Mouse (Mus musculus) liver, embryonic 15.5 days (tissue): ENCODE measurements around the gene 2310061I04Rik. TPM values are rescaled to one million over a fixed set of nuclear protein-coding genes. Genes with fewer than 3 reads are reported as not detected.

Experiments used
- ATAC-seq: fragments of 200-750 bp; cut with Nextera tagmentation; 2 replicates; pipeline ENCODE4 v1.8.0; 2017; ENCODE audit warnings: moderate number of reproducible peaks, mild to moderate bottlenecking, moderate library complexity; ENCODE audit not compliant: insufficient read depth
- H3K27ac ChIP-seq: fragments of 300-500 bp; sonication (generic); replicated peaks from 2 replicates; pipeline ENCODE4 v1.5.1; 2015; ENCODE audit warnings: mild to moderate bottlenecking, inconsistent platforms
- H3K27me3 ChIP-seq: fragments of 300-500 bp; sonication (generic); 2 replicates; pipeline ENCODE4 v1.6.1; 2015; ENCODE audit warnings: mild to moderate bottlenecking, inconsistent platforms
- H3K36me3 ChIP-seq: fragments of 300-500 bp; sonication (generic); replicated peaks from 2 replicates; pipeline ENCODE4 v1.6.1; 2015; ENCODE audit warnings: moderate library complexity, mild to moderate bottlenecking, inconsistent platforms
- H3K4me1 ChIP-seq: fragments of 300-500 bp; sonication (generic); replicated peaks from 2 replicates; pipeline ENCODE4 v1.6.1; 2015; ENCODE audit warnings: inconsistent platforms
- H3K4me2 ChIP-seq: fragments of 300-500 bp; sonication (generic); 2 replicates; pipeline ENCODE4 v1.6.1; 2015; ENCODE audit warnings: moderate library complexity, mild to moderate bottlenecking, inconsistent platforms
- H3K4me3 ChIP-seq: fragments of 300-500 bp; sonication (generic); replicated peaks from 2 replicates; pipeline ENCODE4 v1.5.1; 2015; ENCODE audit warnings: mild to moderate bottlenecking, inconsistent platforms
- H3K9ac ChIP-seq: fragments of 300-500 bp; sonication (generic); 2 replicates; pipeline ENCODE4 v1.6.1; 2015; ENCODE audit warnings: moderate library complexity, mild to moderate bottlenecking, inconsistent platforms
- H3K9me3 ChIP-seq: fragments of 300-500 bp; sonication (generic); replicated peaks from 2 replicates; pipeline ENCODE4 v1.6.1; 2016; ENCODE audit warnings: inconsistent platforms
- WGBS: fragments of 180-500 bp; shearing (Covaris S2); methylation state at CpG from one replicate; pipeline ENCODE4 v1.1.7; 2015; ENCODE audit warnings: mixed read lengths; ENCODE audit not compliant: insufficient replicate concordance; 5-methylcytosine and 5-hydroxymethylcytosine counted together
- microRNA counts: library from miRNA; unstranded; fragments of <30 nt; microRNA quantifications from one replicate; lab custom pipeline; 2016
- microRNA-seq: library from miRNA; unstranded; fragments of <30 nt; microRNA quantifications from one replicate; pipeline ENCODE4, GENCODE M21; 2016
- polyA plus RNA-seq: library from polyadenylated mRNA; unstranded; fragments of >200 nt; fragmentation: Nextera tagmentation; extraction: Ambion mirVana; gene quantifications from 2 replicates; pipeline ENCODE4 v1.2.1, GENCODE M21; 2015

2310061I04Rik gene
- polyA plus RNA-seq, 1 experiment from 2014 or later, result 8.5 TPM

DNA sequence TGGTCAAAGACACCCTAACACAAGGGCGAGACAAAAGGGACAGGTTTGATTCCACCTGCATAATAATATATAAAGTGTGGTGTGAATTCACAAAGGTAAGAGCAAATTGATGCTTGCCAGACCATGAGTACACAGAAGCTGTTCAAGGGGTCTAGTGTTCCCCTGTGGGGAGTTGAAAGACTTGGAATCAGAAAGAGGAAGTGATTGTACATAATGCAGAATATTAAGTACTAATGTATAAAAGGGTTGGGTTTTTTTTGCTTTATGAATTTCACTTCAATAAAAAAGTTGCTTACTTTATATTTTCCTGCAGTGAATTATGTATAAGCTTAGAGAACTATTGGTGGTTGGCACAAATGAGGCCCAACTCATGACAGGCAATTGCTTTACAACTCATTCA, 37.9 kb downstream of the 2310061I04Rik start:
- Histone ChIP-seq H3K4me2 (no peak overlapping the region), H3K9me3 (no peaks in the 10 kb centered on the region), H3K4me3 (no peak overlapping the region), H3K36me3 (peaks cover 33% of the 10 kb centered on the region), H3K4me1 (peaks cover 24% of the 10 kb centered on the region), H3K27me3 (peaks cover 12% of the 10 kb centered on the region), H3K27ac (no peak overlapping the region), H3K9ac (no peak overlapping the region)
- WGBS, result 69% methylated on average over 1 of the region's 1 CpGs
- ATAC-seq, result no peak

DNA sequence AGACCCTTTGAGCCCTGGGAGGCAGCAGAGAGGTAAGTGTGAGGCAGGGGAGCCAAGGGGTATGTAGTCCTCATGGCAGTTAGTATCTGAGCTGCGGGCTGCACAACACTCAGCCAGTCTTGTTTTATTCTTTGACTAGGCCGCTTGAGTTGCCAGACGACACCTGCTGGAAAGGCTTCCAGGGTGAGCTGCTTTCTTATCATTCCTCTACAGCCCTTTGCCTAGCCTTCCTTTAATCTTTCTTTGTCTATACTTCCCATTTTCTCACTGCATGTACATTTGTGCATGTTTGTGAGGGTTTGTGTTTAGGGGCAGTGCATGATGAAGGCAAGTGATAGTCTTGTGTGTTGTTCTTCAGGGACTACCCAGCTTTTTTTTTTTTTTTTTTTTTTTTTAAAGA, 46.3 kb downstream of the 2310061I04Rik start:
- H3K9me3 ChIP-seq, result no peaks in the 10 kb centered on the region
- no peak overlapping the region for H3K4me3 ChIP-seq
- H3K27ac ChIP-seq, result peak overlapping the region; percentile 79
- peak; percentile 60 for ATAC-seq
- WGBS, result 29% methylated on average over 3 of the region's 3 CpGs
- H3K4me1 ChIP-seq, result peaks cover 15% of the 10 kb centered on the region
- no peaks in the 10 kb centered on the region for H3K27me3 ChIP-seq
- peak overlapping the region; percentile 31; the same call in 1 of the 2 replicates for H3K9ac ChIP-seq
- H3K36me3 ChIP-seq, result peaks cover 89% of the 10 kb centered on the region
- H3K4me2 ChIP-seq, result peak overlapping the region; percentile 19; the same call in 1 of the 2 replicates

DNA sequence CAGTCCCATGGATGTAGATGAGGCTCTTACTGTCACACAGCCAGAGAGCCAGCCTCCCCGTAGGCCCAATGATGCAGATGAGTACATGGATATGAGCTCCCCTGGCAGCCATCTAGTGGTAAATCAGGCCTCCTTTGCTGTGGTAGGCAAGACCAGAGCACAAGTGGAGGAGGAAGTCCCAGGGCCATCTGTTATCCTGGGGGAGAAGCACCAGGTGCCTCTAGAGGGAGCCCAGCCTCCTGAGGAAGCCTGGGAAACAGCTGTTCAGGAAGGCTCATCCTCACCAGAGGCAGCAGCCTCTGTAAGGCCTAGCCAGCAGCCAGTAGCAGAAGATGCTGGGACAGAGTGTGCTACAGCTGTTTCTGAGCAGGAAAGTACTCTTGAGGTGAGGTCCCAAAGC, 49.1 kb downstream of the 2310061I04Rik start:
- 45% methylated on average over 1 of the region's 1 CpGs for WGBS
- H3K27me3 ChIP-seq, result no peaks in the 10 kb centered on the region
- H3K4me1 ChIP-seq, result peaks cover 21% of the 10 kb centered on the region
- no peak overlapping the region for H3K9ac ChIP-seq
- H3K9me3 ChIP-seq, result no peaks in the 10 kb centered on the region
- peaks cover 87% of the 10 kb centered on the region for H3K36me3 ChIP-seq
- no peak for ATAC-seq
- H3K4me3 ChIP-seq, result no peak overlapping the region
- no peak overlapping the region for H3K27ac ChIP-seq
- no peak overlapping the region for H3K4me2 ChIP-seq

DNA sequence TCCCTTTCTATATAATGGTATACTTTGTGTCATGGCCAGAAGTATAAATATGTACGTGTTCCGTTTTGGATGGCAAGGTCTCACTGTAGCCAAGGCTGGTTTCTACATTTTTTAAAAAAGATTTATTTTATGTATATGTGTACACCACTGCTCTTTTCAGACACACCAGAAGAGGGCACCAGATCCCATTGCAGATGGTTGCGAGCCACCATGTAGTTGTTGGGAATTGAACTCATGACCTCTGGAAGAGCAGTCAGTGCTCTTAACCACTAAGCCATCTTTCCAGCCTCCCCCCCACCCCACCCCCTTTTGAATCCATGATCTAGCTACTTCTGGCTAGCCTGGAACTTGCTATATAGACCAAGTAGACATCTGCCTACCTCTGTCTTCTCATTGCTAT, 53.7 kb downstream of the 2310061I04Rik start:
- H3K27ac ChIP-seq, result no peak overlapping the region
- H3K4me2 ChIP-seq, result no peak overlapping the region
- H3K36me3 ChIP-seq, result peaks cover 43% of the 10 kb centered on the region
- WGBS, result 87% methylated on average over 3 of the region's 3 CpGs
- no peaks in the 10 kb centered on the region for H3K9me3 ChIP-seq
- peaks cover 43% of the 10 kb centered on the region for H3K4me1 ChIP-seq
- no peak overlapping the region for H3K4me3 ChIP-seq
- no peaks in the 10 kb centered on the region for H3K27me3 ChIP-seq
- H3K9ac ChIP-seq, result no peak overlapping the region
- ATAC-seq, result no peak

MicroRNAs encoded within 50 kb of the gene (microRNA counts, 519-probe panel; counts per million panel counts)
- microRNA mmu-miR-1894-3p (lab: Ali Mortazavi, UCI) (not detected), microRNA mmu-miR-1894-5p (lab: Ali Mortazavi, UCI) (not detected)

Small RNAs within 50 kb of the gene (microRNA-seq; reads per million reads assigned to microRNA genes)
- 2.3 reads per million for gene Gm28033
- not detected for gene Mir1894

Other genes starting within 250 kb of the 2310061I04Rik start
- 6.1 and 6.5 TPM in 2 replicates for gene Vars2, start 229.8 kb downstream of the 2310061I04Rik start, polyA plus RNA-seq
- 21.7 and 25.5 TPM in 2 replicates for gene Gtf2h4, start 223.7 kb downstream of the 2310061I04Rik start, polyA plus RNA-seq
- gene Ddr1, start 192.8 kb downstream of the 2310061I04Rik start, polyA plus RNA-seq, result 2.6 and 3.4 TPM in 2 replicates
- gene Ier3, start 75.7 kb downstream of the 2310061I04Rik start, polyA plus RNA-seq, result 22.9 and 23.7 TPM in 2 replicates
- 33.7 and 42.4 TPM in 2 replicates for gene Flot1, start 74.2 kb downstream of the 2310061I04Rik start, polyA plus RNA-seq
- gene Tubb5, start 59.1 kb downstream of the 2310061I04Rik start, polyA plus RNA-seq, result 379 and 391 TPM in 2 replicates
- 8.5 and 9.1 TPM in 2 replicates for gene Mdc1, start 55.9 kb downstream of the 2310061I04Rik start, polyA plus RNA-seq
- 22.0 and 22.5 TPM in 2 replicates for gene Nrm, start 36.1 kb downstream of the 2310061I04Rik start, polyA plus RNA-seq
- 12.4 and 12.8 TPM in 2 replicates for gene Ppp1r18, start 31.8 kb downstream of the 2310061I04Rik start, polyA plus RNA-seq
- gene Dhx16, start 17.6 kb downstream of the 2310061I04Rik start, polyA plus RNA-seq, result 31.1 and 37.0 TPM in 2 replicates
- 7.3 and 8.0 TPM in 2 replicates for gene Atat1, start 12.6 kb upstream of the 2310061I04Rik start, polyA plus RNA-seq
- gene Mrps18b, start 19.0 kb upstream of the 2310061I04Rik start, polyA plus RNA-seq, result 68.7 and 71.1 TPM in 2 replicates
- 20.9 and 22.3 TPM in 2 replicates for gene Ppp1r10, start 19.0 kb upstream of the 2310061I04Rik start, polyA plus RNA-seq
- gene Abcf1, start 72.3 kb upstream of the 2310061I04Rik start, polyA plus RNA-seq, result 37.4 and 47.0 TPM in 2 replicates
- gene Gnl1, start 82.4 kb upstream of the 2310061I04Rik start, polyA plus RNA-seq, result 9.3 and 10.8 TPM in 2 replicates
- 5.5 and 6.8 TPM in 2 replicates for gene Prr3, start 82.8 kb upstream of the 2310061I04Rik start, polyA plus RNA-seq
- 8.2 and 9.2 TPM in 2 replicates for gene H2-T24, start 123.1 kb upstream of the 2310061I04Rik start, polyA plus RNA-seq
- 52.8 and 65.8 TPM in 2 replicates for gene H2-T23, start 135.4 kb upstream of the 2310061I04Rik start, polyA plus RNA-seq
- 11.9 and 13.2 TPM in 2 replicates for gene H2-T22, start 145.3 kb upstream of the 2310061I04Rik start, polyA plus RNA-seq
- not detected in 2 replicates for gene Gm6034, start 145.5 kb upstream of the 2310061I04Rik start, polyA plus RNA-seq
- gene Gm11127, start 160.9 kb upstream of the 2310061I04Rik start, polyA plus RNA-seq, result not detected in 2 replicates
- not detected in 2 replicates for gene Gm19684, start 224.2 kb upstream of the 2310061I04Rik start, polyA plus RNA-seq
- not detected in 2 replicates for gene Gm7030, start 232.0 kb upstream of the 2310061I04Rik start, polyA plus RNA-seq